Mouse (Mus musculus): ENCODE measurements around the gene Prex1.

- TF ChIP-seq GATA1 (IDR thresholded peaks at IDR 0.05; ENCODE audit: low read length) (no peak), TAL1 (IDR thresholded peaks at IDR 0.05; ENCODE audit: low read length) (no peak)
These were observed 60.1 kb downstream of the Prex1 start for GRCm38 (mm10) chr2:166653564-166653963.

Data from erythroblast, embryonic 14.5 days (primary cell).